Mouse (Mus musculus) testis, adult 2 months (tissue): ENCODE data around the gene Mrpl33.

ENCODE experiments used
- CTCF ChIP-seq: fragments of 200-500 bp; IDR thresholded peaks from 2 replicates; pipeline ENCODE4 v1.5.1; 2012; ENCODE audit warnings: low read depth, mild to moderate bottlenecking, inconsistent platforms, low read length, moderate library complexity; ENCODE audit not compliant: control insufficient read depth, insufficient read depth, insufficient replicate concordance
- POLR2A ChIP-seq: fragments of 200-500 bp; IDR thresholded peaks from 2 replicates; pipeline ENCODE4 v1.6.1; 2012; ENCODE audit warnings: low read depth, mild to moderate bottlenecking, inconsistent platforms, low read length, moderate library complexity; ENCODE audit not compliant: control insufficient read depth

- TF ChIP-seq CTCF (no peak), POLR2A (no peak)
Observed at GRCm38 (mm10) chr5:31576539-31576975, 20.2 kb upstream of the Mrpl33 start.
